Mouse (Mus musculus) CH12F3 (cell line): ENCODE data around the gene Rras.

Source experiments
- in situ Hi-C: fragments of 300-500 bp; cut with MboI; formaldehyde crosslinking; loops from 2 replicates; pipeline ENCODE4 v1.14.3; 2020; ENCODE audit warnings: low sequenced_read_pairs

Rras gene

GRCm38 (mm10) chr7:45025601-45026220 lies 8.0 kb downstream of the Rras start:
- in situ Hi-C loops: no loop called here

- in situ Hi-C loops: no loop called here
Measured at GRCm38 (mm10) chr7:45026256-45026655, 8.5 kb downstream of the Rras start.

GRCm38 (mm10) chr7:45027761-45028160 lies 10.0 kb downstream of the Rras start:
- in situ Hi-C loops: no loop called here

GRCm38 (mm10) chr7:45028351-45028750 lies 10.6 kb downstream of the Rras start:
- in situ Hi-C loops: no loop called here

GRCm38 (mm10) chr7:45029995-45030394 lies 12.2 kb downstream of the Rras start:
- in situ Hi-C loops: no loop called here

- in situ Hi-C loops: no loop called here
Measured at GRCm38 (mm10) chr7:45030857-45031256, 13.1 kb downstream of the Rras start.

GRCm38 (mm10) chr7:45033722-45034359 lies 16.1 kb downstream of the Rras start:
- in situ Hi-C loops: no loop called here

- in situ Hi-C loops: no loop called here
Measured at GRCm38 (mm10) chr7:45035631-45036030, 17.9 kb downstream of the Rras start.

- in situ Hi-C loops: no loop called here
Measured at GRCm38 (mm10) chr7:45036702-45037101, 18.9 kb downstream of the Rras start.

- in situ Hi-C loops: no loop called here
Measured at GRCm38 (mm10) chr7:45037720-45038361, 20.1 kb downstream of the Rras start.

- in situ Hi-C loops: no loop called here
Measured at GRCm38 (mm10) chr7:45038411-45038810, 20.6 kb downstream of the Rras start.

GRCm38 (mm10) chr7:45040851-45041250 lies 23.1 kb downstream of the Rras start:
- in situ Hi-C loops: no loop called here

GRCm38 (mm10) chr7:45043307-45043706 lies 25.5 kb downstream of the Rras start:
- in situ Hi-C loops: no loop called here

- in situ Hi-C loops: no loop called here
Measured at GRCm38 (mm10) chr7:45045741-45046140, 28.0 kb downstream of the Rras start.

- in situ Hi-C loops: no loop called here
Measured at GRCm38 (mm10) chr7:45046853-45047350, 29.1 kb downstream of the Rras start.

GRCm38 (mm10) chr7:45047491-45047890 lies 29.7 kb downstream of the Rras start:
- in situ Hi-C loops: no loop called here

GRCm38 (mm10) chr7:45048001-45048890 lies 30.5 kb downstream of the Rras start:
- in situ Hi-C loops: no loop called here

- in situ Hi-C loops: no loop called here
Measured at GRCm38 (mm10) chr7:45048923-45049657, 31.3 kb downstream of the Rras start.

GRCm38 (mm10) chr7:45050945-45051600 lies 33.3 kb downstream of the Rras start:
- in situ Hi-C loops: no loop called here

- in situ Hi-C loops: no loop called here
Measured at GRCm38 (mm10) chr7:45051601-45051974, 33.8 kb downstream of the Rras start.
